Mouse (Mus musculus): ENCODE measurements at regions not wholly inside any gene's neighbourhood (a gene's known extent, or its start where the extent isn't known, plus 50 kb on each side); places are given as distances from the start of the nearest gene placed in this dataset.

DNA sequence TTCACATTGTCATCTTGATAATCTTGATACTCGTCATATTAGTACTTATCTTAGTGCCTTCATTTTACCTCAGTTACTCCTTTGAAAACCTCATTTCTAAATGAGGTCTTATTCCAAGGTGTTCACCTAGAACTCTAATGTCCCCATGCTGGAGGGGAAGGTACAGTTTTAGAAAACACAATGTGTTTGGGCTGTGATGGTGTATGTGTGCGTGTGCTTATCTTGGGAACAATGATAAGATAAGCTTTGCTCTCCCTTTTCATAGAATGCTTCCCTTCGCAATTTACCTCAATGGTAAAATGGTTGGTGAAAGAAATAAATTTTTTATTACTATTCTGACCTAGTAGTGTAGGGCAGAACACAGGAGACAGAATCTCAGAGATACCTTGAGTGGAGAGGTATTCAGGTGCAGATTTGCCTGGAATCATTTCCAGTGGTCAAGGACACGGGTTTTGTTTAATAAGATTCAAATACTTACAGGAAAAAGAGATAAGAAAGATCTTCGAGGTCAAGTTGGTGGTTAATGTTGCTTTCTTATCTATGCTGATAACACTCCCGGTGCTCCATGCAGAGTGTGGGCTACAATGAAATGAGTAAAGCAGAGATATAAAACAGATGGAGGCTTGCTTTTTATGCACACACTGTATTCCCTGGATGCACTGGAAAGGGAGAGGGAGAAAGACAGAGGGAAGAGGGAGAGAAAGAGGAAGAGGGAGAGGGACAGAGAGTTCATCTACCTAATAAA, 471.6 kb downstream of the Klf12 start:
- H3K4me3 ChIP-seq (ENCODE audit: insufficient read depth, low read length), result no peak overlapping the region
- H3K27ac ChIP-seq (ENCODE audit: insufficient read depth, low read length), result no peak overlapping the region
- no peaks in the 10 kb centered on the region for H3K4me1 ChIP-seq (ENCODE audit: control insufficient read depth, insufficient read depth, low read length)
- no peak for TF ChIP-seq CTCF (IDR thresholded peaks at IDR 0.05; ENCODE audit: borderline replicate concordance, insufficient read depth, low read length)
- no peak for TF ChIP-seq POLR2A (IDR thresholded peaks at IDR 0.05; ENCODE audit: low read depth, low read length)

All from embryonic fibroblast, embryonic 13.5 days (primary cell).